Mouse (Mus musculus) embryonic facial prominence, embryonic 13.5 days (tissue): ENCODE measurements around the gene Ndufs2. TPM values are rescaled to one million over a fixed set of nuclear protein-coding genes. Genes with fewer than 3 reads are reported as not detected.

Source experiments
- ATAC-seq: fragments of 200-750 bp; cut with Nextera tagmentation; 2 replicates; pipeline ENCODE4 v1.8.0; 2017; ENCODE audit warnings: low read depth; ENCODE audit not compliant: insufficient number of reproducible peaks, insufficient read depth, low FRiP score, low TSS enrichment
- H3K27ac ChIP-seq: fragments of 300-500 bp; sonication (generic); 2 replicates; pipeline ENCODE4 v1.5.1; 2015; ENCODE audit warnings: moderate library complexity, mild to moderate bottlenecking, inconsistent platforms
- H3K27me3 ChIP-seq: fragments of 300-500 bp; sonication (generic); 2 replicates; pipeline ENCODE4 v1.6.1; 2015; ENCODE audit warnings: mild to moderate bottlenecking, inconsistent platforms
- H3K36me3 ChIP-seq: fragments of 300-500 bp; sonication (generic); 2 replicates; pipeline ENCODE4 v1.6.1; 2015; ENCODE audit warnings: mild to moderate bottlenecking, inconsistent platforms
- H3K4me1 ChIP-seq: fragments of 300-500 bp; sonication (generic); 2 replicates; pipeline ENCODE4 v1.6.1; 2015; ENCODE audit warnings: inconsistent platforms
- H3K4me2 ChIP-seq: fragments of 300-500 bp; sonication (generic); 2 replicates; pipeline ENCODE4 v1.6.1; 2015; ENCODE audit warnings: moderate library complexity, mild to moderate bottlenecking, inconsistent platforms
- H3K4me3 ChIP-seq: fragments of 300-500 bp; sonication (generic); 2 replicates; pipeline ENCODE4 v1.5.1; 2015; ENCODE audit warnings: mild to moderate bottlenecking, inconsistent platforms
- H3K9ac ChIP-seq: fragments of 300-500 bp; sonication (generic); 2 replicates; pipeline ENCODE4 v1.6.1; 2015; ENCODE audit warnings: mild to moderate bottlenecking, inconsistent platforms
- H3K9me3 ChIP-seq: fragments of 300-500 bp; sonication (generic); 2 replicates; pipeline ENCODE4 v1.6.1; 2016; ENCODE audit warnings: inconsistent platforms
- WGBS: fragments of 180-500 bp; shearing (Covaris S2); methylation state at CpG from one replicate; pipeline ENCODE4 v1.1.7; 2015; ENCODE audit warnings: mixed read lengths; 5-methylcytosine and 5-hydroxymethylcytosine counted together
- polyA plus RNA-seq: library from polyadenylated mRNA; unstranded; fragments of >200 nt; fragmentation: Nextera tagmentation; extraction: Ambion mirVana; gene quantifications from 2 replicates; pipeline ENCODE4 v1.2.1, GENCODE M21; 2015

Gene Ndufs2
- polyA plus RNA-seq, 1 experiment from 2014 or later: 232 TPM

DNA sequence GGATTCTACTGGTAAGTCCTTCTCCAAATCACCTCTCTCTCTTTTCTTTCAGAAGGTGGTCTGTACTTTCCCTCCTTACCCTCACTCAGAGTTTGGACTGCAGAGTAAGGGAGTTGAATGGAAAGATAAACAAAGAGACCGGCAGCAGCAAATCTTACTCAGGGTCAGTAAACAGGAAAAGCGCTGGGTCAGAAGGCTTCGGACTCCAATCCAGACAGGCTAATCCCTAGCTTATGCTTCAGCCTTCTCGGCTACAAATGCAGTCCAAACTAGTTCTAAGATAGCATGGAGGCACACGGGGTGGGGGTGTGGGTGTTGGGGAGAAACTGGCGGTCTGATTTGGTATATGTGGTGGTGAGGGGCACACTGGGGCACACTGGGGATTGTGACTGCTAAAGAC, 13.8 kb downstream of the Ndufs2 start:
- Histone ChIP-seq H3K4me2 (no peak overlapping the region), H3K36me3 (peaks cover 94% of the 10 kb centered on the region), H3K9ac (no peak overlapping the region), H3K4me3 (no peak overlapping the region), H3K27me3 (no peaks in the 10 kb centered on the region), H3K9me3 (no peaks in the 10 kb centered on the region), H3K4me1 (no peaks in the 10 kb centered on the region), H3K27ac (no peak overlapping the region)
- ATAC-seq: no peak
- 85% methylated on average over 6 of the region's 6 CpGs for WGBS

DNA sequence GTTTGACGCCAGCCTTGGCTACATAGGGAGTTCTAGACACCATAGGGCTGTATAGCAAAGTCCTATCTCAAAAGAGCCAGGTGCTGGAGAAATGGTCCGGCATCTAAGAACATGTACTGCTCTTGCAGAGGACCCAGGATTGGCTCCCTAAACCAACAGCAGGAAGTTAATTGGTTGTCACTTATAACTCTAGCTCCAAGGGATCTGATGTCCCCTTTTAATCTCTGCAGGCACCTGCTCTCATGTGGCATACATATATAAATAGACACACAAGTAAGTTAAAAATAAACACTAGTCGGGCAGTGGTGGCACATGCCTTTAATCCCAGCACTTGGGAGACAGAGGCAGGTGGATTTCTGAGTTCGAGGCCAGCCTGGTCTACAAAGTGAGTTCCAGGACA, 15.4 kb downstream of the Ndufs2 start:
- Histone ChIP-seq H3K27ac (no peak overlapping the region), H3K9me3 (no peaks in the 10 kb centered on the region), H3K4me3 (no peak overlapping the region), H3K4me1 (no peaks in the 10 kb centered on the region), H3K36me3 (peaks cover 78% of the 10 kb centered on the region), H3K27me3 (no peaks in the 10 kb centered on the region), H3K4me2 (no peak overlapping the region), H3K9ac (no peak overlapping the region)
- ATAC-seq: no peak
- 85% methylated on average over 4 of the region's 4 CpGs for WGBS

DNA sequence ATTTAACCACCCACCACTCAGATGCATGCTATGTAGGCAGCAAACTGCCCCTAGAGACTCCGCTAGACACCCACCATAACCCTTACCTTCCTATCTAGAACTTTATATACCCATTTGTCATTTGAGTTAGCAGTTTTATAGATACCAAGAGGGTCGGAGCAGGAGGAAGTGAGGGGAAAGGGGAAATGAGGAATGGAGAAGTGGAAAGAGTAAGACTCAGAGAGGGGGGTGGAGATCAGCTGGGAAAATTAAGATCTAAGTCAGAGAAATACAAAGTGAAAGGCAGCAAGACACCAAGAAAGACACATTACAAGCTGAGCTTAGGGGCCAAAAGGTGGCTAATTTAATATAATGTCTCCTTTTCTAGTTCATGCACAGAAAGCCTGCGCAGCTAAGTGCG, 16.6 kb downstream of the Ndufs2 start:
- peaks cover 66% of the 10 kb centered on the region for H3K36me3 ChIP-seq
- H3K9me3 ChIP-seq: no peaks in the 10 kb centered on the region
- 94% methylated on average over 4 of the region's 4 CpGs for WGBS
- H3K4me1 ChIP-seq: peaks cover 10% of the 10 kb centered on the region
- no peak overlapping the region for H3K4me3 ChIP-seq
- H3K4me2 ChIP-seq: no peak overlapping the region
- H3K9ac ChIP-seq: no peak overlapping the region
- H3K27me3 ChIP-seq: no peaks in the 10 kb centered on the region
- no peak overlapping the region for H3K27ac ChIP-seq
- no peak for ATAC-seq

DNA sequence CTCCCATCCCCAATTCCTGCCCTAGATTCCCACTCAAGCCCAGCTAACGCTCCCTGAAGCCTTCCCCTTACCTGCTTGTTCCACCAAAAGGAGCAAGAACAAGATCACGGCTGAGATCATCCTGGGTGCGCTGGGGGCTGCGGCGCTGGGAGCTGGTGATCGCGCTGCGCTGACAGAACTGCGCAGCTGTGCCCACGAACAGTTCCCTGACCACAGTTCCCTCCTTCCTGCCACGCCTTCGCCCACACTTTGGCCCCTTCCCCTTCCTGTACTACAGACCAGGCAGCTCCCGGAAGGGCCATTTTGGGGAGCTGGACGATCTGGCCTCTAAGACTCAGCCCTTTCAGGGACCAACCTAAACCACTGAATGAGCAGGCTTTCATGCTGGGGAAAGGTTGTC, 17.1 kb downstream of the Ndufs2 start, which contains the start of gene Fcer1g:
TSS of gene Fcer1g (minus strand) at position 240 of the 400 bp plus-strand sequence.
- Histone ChIP-seq H3K4me3 (no peak within 1 kb of the TSS), H3K36me3 (peaks cover 62% of the 10 kb centered on the region)

DNA sequence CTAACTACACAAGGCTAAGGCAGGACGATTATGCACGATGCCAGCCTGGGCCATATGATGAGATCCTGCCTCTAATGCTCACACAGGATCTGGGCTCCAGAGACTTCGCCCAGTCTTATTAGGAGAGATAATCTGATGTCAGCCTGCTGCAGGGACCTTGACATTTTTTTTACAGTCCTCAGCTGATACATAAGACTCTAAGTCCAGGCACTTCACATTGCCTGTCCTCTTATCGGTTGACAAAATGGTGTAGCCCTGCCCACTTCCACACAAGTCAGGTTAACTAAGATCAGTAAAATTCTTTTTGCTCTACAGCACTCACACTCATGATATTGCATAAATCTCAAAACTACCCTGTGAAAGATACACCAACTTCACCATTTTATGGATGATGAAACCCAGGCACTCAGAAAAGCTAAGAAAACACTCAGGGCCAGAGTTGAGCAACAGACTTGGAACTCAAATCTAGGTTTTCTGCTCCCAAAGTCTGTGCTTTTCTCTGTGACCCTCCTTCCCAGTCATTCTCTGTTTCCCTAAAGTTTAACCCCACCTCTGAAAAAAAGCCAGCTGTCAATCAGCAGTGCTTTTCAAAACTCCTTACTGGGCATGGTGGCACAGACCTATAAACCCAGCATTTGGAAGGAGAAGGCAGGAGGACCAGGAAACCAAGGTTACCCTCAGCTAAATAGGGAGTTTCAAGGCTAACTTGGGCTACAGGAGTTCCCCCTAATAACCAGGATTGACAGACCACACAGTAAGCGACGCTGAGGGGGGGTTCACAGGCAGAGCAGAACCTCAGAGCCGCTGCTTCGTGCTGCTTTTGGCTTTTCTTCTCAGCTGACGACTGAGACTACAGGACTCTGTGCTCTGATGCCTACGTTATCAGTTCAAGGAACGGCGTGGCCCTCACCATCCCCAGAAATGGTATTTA, 18.1 kb downstream of the Ndufs2 start:
- no peaks in the 10 kb centered on the region for H3K27me3 ChIP-seq
- no peak overlapping the region; the same call in 1 of the 2 replicates for H3K9ac ChIP-seq
- no peak overlapping the region for H3K4me3 ChIP-seq
- H3K36me3 ChIP-seq: peaks cover 51% of the 10 kb centered on the region
- H3K27ac ChIP-seq: no peak overlapping the region
- no peak overlapping the region for H3K4me2 ChIP-seq
- WGBS: 80% methylated on average over 12 of the region's 12 CpGs
- H3K9me3 ChIP-seq: no peaks in the 10 kb centered on the region
- H3K4me1 ChIP-seq: peaks cover 10% of the 10 kb centered on the region
- ATAC-seq: no peak

More for the DNA sequence above, 17.1 kb downstream of the Ndufs2 start, which contains the start of gene Fcer1g:
- no peak for ATAC-seq
- 91% methylated on average over 14 of the region's 14 CpGs for WGBS
- no peak within 1 kb of the TSS for H3K4me2 ChIP-seq
- H3K9me3 ChIP-seq: no peaks in the 10 kb centered on the region
- no peak within 1 kb of the TSS; the same call in 1 of the 2 replicates for H3K9ac ChIP-seq
- H3K4me1 ChIP-seq: peaks cover 10% of the 10 kb centered on the region
- no peaks in the 10 kb centered on the region for H3K27me3 ChIP-seq
- H3K27ac ChIP-seq: no peak within 1 kb of the TSS

DNA sequence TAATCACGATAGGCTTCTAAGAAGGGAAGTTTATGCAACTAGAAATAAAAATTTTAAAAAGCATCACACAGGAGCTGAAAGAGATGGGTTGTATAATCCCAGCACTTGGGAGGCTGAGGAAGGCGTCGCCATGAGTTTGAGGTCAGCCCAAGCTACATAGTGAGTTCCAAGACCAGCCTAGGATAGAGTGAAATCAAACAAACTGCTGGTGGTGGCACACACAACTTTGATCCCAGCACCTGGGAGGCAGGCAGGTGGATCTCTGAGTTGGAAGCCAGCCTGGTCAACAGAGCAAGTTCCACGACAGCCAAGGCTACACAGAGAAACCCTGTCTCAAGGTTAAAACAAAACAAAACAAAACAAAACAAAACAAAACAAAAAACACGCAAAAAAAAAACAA, 18.8 kb downstream of the Ndufs2 start:
- no peaks in the 10 kb centered on the region for H3K9me3 ChIP-seq
- 83% methylated on average over 5 of the region's 5 CpGs for WGBS

DNA sequence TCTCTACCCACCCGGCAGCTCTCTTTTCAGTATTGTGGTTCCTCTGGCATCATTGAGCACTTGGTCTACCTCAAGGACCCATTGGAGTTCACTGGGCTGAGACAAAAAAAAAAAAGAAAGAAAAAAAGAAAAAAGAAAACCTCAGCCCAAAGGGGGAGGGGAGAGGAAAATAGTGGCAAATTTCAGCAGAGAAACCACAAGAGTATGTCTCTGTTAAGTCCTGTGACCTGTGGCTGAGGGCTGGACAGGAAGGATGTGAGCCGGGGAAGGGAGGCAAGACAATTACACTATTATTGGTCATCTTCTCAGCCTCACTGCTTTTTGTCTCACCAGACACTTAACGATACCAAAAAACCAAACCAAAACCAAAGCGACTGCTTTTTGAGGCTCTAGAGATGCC, 19.3 kb downstream of the Ndufs2 start:
- no peaks in the 10 kb centered on the region for H3K27me3 ChIP-seq
- H3K27ac ChIP-seq: no peak overlapping the region
- no peak overlapping the region for H3K4me3 ChIP-seq
- H3K9me3 ChIP-seq: no peaks in the 10 kb centered on the region
- H3K4me2 ChIP-seq: no peak overlapping the region
- peaks cover 39% of the 10 kb centered on the region for H3K36me3 ChIP-seq
- H3K9ac ChIP-seq: no peak overlapping the region
- no peak for ATAC-seq
- peaks cover 10% of the 10 kb centered on the region for H3K4me1 ChIP-seq
- 48% methylated on average over 4 of the region's 4 CpGs for WGBS

More for the DNA sequence above, 18.8 kb downstream of the Ndufs2 start:
- H3K9ac ChIP-seq: no peak overlapping the region
- no peak overlapping the region for H3K4me2 ChIP-seq
- ATAC-seq: no peak
- H3K4me3 ChIP-seq: no peak overlapping the region
- no peaks in the 10 kb centered on the region for H3K27me3 ChIP-seq
- peaks cover 10% of the 10 kb centered on the region for H3K4me1 ChIP-seq
- peaks cover 44% of the 10 kb centered on the region for H3K36me3 ChIP-seq
- H3K27ac ChIP-seq: no peak overlapping the region

DNA sequence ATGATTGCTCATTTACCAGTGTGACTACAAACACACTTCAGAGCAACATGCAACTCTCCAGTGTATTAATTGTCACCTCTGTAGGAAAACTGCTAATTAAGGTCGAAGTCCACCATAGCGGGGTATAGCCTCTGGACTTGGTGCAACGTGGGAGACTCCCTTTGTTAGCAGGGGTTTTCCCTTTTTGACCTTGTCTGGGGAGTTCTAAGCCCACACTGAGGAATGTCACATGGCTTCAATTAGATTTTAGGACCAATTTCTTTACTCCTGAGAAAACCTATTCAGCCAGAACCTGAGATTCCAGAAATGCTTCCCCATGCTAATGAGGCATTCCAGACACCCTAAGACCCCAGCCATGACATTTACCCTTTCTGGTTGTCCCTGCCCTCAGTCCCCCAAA, 21.0 kb downstream of the Ndufs2 start:
- H3K4me2 ChIP-seq: no peak overlapping the region
- ATAC-seq: no peak
- no peak overlapping the region for H3K27ac ChIP-seq
- no peaks in the 10 kb centered on the region for H3K27me3 ChIP-seq
- H3K9ac ChIP-seq: no peak overlapping the region
- WGBS: 27% methylated on average over 3 of the region's 3 CpGs
- no peaks in the 10 kb centered on the region for H3K9me3 ChIP-seq
- peaks cover 23% of the 10 kb centered on the region for H3K36me3 ChIP-seq
- no peak overlapping the region for H3K4me3 ChIP-seq
- H3K4me1 ChIP-seq: peaks cover 10% of the 10 kb centered on the region

DNA sequence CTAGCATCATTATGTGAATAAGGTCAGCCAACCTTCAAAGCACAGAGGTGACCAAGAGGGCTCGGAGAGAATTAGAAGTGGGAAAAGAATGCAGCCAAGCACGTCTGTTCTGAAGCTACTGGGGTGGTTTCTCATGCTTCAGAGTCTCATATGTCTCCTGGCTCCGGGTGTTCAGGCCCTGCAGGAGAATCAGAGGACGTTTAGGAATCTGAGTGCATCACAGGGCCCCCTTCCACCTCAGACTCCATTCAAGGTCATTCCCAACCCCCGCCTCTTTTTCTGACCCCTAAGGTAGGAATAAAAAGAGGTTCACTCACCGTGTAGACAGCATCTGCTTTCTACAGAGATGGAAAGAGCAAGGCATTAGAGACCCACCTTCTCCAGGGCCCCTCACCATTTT, 21.4 kb downstream of the Ndufs2 start:
- 35% methylated on average over 6 of the region's 6 CpGs for WGBS
- Histone ChIP-seq H3K27me3 (no peaks in the 10 kb centered on the region), H3K27ac (no peak overlapping the region), H3K4me1 (peaks cover 10% of the 10 kb centered on the region), H3K9me3 (no peaks in the 10 kb centered on the region), H3K36me3 (peaks cover 18% of the 10 kb centered on the region), H3K9ac (no peak overlapping the region), H3K4me2 (no peak overlapping the region), H3K4me3 (no peak overlapping the region)
- no peak for ATAC-seq

DNA sequence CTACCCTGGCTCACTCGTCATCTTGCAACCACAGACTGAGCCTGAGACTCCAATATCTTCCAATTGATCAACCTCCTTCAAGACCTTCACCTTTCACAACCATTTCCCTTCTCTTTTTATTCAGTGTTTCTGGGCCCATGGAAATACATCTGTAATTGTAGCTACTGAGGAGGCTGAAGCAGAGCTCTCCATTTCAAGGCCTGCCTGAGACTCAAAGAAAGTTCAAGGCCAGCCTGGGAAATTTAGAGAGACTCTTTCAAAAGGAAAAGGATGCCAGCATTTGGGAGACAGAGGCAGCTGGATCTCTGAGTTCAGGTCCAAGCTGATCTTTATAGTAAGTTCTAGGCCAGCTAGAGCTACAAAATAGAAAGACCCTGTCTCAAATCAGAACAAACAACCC, 23.3 kb downstream of the Ndufs2 start:
- WGBS: 69% methylated on average over 1 of the region's 1 CpGs
- Histone ChIP-seq H3K4me3 (no peak overlapping the region), H3K9me3 (no peaks in the 10 kb centered on the region), H3K4me2 (no peak overlapping the region), H3K27ac (no peak overlapping the region), H3K27me3 (no peaks in the 10 kb centered on the region), H3K4me1 (peaks cover 10% of the 10 kb centered on the region), H3K9ac (no peak overlapping the region), H3K36me3 (no peaks in the 10 kb centered on the region)
- no peak for ATAC-seq

DNA sequence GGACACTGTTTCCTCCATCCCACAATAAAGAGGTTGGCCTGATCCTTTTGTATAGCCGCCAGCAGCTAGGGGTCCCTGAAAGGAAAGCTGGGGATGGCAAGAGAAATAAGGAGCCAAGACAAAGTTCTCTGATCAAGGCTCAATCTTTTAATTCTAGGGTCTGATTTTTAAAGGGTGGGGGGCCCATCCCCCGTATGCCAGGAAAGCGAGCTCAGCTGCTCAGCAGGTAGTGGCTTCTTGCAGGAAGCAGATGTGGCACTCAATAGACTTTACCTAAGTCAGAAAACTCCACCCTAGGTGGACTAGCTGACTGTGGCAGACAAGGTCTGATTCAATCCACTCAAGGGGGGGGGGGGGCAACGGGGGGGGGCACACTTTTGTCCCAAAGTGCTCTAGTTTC, 24.4 kb downstream of the Ndufs2 start:
- no peaks in the 10 kb centered on the region for H3K36me3 ChIP-seq

DNA sequence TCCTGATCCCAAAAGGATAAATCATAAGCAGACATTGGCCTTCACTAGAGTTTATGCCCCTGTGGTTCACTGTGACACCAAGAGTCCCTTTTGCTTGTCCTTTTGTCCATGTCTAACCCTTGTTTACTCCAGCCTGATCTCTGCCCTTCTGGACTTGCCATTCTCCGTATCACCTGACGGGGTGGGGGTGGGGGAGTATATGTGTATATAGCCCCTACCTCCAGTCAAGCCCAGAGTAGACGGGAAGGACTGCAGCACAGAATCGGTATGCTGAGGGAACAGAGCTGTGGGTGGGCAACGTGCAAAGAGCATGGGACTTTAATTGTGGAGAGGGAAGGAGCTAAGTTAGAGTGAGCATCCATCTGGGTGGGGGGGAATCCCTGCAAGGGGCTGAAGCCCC, 26.3 kb downstream of the Ndufs2 start, which contains the start of gene Apoa2:
TSS of gene Apoa2 (plus strand) at position 198 of the 400 bp plus-strand sequence.
- peaks cover 14% of the 10 kb centered on the region for H3K4me1 ChIP-seq
- H3K36me3 ChIP-seq: peaks cover 4% of the 10 kb centered on the region
- H3K4me3 ChIP-seq: no peak within 1 kb of the TSS
- no peak within 1 kb of the TSS for H3K27ac ChIP-seq
- H3K9ac ChIP-seq: no peak within 1 kb of the TSS
- no peak for ATAC-seq
- no peaks in the 10 kb centered on the region for H3K27me3 ChIP-seq
- WGBS: 68% methylated on average over 5 of the region's 5 CpGs
- no peak within 1 kb of the TSS for H3K4me2 ChIP-seq
- H3K9me3 ChIP-seq: no peaks in the 10 kb centered on the region

More for the DNA sequence above, 24.4 kb downstream of the Ndufs2 start:
- 58% methylated on average over 4 of the region's 4 CpGs for WGBS
- H3K4me1 ChIP-seq: peaks cover 11% of the 10 kb centered on the region
- H3K9me3 ChIP-seq: no peaks in the 10 kb centered on the region
- H3K4me3 ChIP-seq: no peak overlapping the region
- no peak for ATAC-seq
- H3K27me3 ChIP-seq: no peaks in the 10 kb centered on the region
- no peak overlapping the region for H3K4me2 ChIP-seq
- no peak overlapping the region; the same call in 1 of the 2 replicates for H3K27ac ChIP-seq
- H3K9ac ChIP-seq: no peak overlapping the region
